Mouse (Mus musculus): ENCODE measurements at regions not wholly inside any gene's neighbourhood (a gene's known extent, or its start where the extent isn't known, plus 50 kb on each side); places are given as distances from the start of the nearest gene placed in this dataset.

DNA sequence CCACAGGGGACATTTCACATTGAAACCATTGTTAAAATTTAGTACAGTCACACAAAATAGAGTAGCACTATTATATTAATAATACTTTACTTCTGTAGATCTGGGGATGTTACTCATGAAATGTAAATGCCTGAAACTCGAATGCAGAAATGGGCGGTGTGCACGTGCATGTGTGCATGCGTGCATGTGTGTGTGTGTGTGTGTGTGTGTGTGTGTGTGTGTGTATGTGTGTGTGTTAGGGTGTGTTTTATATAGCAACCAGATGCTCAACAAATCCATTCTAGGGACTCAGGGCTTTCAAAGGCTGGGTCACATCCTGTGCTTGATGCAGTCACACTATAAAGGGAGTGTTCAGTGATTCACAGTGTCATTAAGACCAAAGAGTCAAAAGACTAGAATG, 301.7 kb downstream of the Med10 start:
- no peak for DNase-seq
- intact Hi-C loops (cut with DNase I): no loop called here
- TF ChIP-seq CTCF (IDR thresholded peaks at IDR 0.05): no peak
- Histone ChIP-seq H3K4me3 (no peak overlapping the region), H3K27ac (no peak overlapping the region)

DNA sequence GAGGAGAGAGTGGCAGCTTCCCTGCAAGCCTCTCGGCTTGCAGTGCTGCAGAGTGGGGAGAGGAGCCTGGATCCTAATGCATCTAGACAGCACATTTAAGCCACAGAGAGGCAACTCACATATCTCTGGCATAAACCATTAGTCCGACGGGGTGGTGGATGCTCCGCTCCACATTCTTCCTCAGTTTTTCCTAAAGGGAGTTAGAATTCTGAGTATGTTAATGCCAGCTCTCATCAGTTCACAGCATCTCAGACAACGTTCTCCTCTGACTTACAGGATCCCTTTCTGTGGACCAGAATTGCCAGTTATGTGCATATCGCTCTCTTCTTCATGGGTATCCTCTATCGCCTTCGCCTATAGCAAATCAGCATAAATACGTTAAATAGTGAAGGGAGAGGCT, 313.4 kb downstream of the Med10 start:
- no peak for DNase-seq
- no peak for TF ChIP-seq CTCF (IDR thresholded peaks at IDR 0.05)
- H3K4me3 ChIP-seq: no peak overlapping the region
- H3K27ac ChIP-seq: no peak overlapping the region
- intact Hi-C loops (cut with DNase I): no loop called here

GRCm38 (mm10) chr13:70124860-70125545, 322.8 kb downstream of the Med10 start:
- no peak overlapping the region for H3K27ac ChIP-seq
- H3K4me3 ChIP-seq: no peak overlapping the region
- TF ChIP-seq CTCF (IDR thresholded peaks at IDR 0.05): no peak
- DNase-seq: no peak
- intact Hi-C loops (cut with DNase I): no loop called here

GRCm38 (mm10) chr13:70127310-70127709, 325.1 kb downstream of the Med10 start:
- no peak for DNase-seq
- intact Hi-C loops (cut with DNase I): no loop called here
- H3K4me3 ChIP-seq: no peak overlapping the region
- no peak for TF ChIP-seq CTCF (IDR thresholded peaks at IDR 0.05)
- no peak overlapping the region for H3K27ac ChIP-seq

DNA sequence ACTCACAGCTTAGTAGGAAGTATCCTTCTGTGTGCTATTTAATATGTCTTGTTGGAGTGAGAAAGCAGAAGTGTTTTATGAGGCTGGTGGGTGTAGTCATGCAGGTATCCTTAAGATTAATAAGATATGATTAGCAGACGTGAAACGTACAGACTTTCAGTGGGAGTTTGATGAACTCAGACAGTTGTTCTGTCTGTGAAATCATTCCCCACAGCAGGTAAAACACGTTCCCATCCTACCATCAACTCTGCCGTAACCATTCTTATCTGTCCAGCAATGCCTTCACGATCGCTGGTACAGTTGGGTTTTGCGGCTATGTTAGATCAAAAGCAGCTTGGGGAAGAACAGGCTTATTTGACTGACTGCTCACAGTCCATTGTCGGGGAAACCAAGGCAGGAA, 332.3 kb downstream of the Med10 start:
- intact Hi-C loops (cut with DNase I): no loop called here
- H3K27ac ChIP-seq: no peak overlapping the region
- DNase-seq: no peak
- no peak for TF ChIP-seq CTCF (IDR thresholded peaks at IDR 0.05)
- no peak overlapping the region for H3K4me3 ChIP-seq

DNA sequence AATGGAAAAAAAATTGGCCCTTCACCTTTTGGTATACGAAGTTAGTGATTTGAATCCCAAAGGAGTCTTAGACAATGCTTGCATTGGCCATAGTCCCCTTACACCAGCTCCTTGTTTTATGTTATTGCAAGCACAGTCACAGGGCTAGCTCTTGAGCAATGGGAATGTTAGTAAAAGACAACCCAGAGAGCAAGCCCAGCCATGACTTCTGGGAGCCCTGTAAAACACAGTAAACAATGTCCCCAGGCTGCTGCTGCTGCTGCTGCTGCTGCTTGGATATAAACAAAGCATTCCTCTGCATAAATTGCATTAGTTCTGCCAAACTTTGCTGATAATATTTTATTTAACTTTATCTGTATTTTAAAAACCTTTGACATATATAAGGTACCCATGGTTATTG, 334.0 kb downstream of the Med10 start:
- Histone ChIP-seq H3K4me3 (no peak overlapping the region), H3K27ac (no peak overlapping the region)
- intact Hi-C loops (cut with DNase I): no loop called here
- DNase-seq: no peak
- no peak for TF ChIP-seq CTCF (IDR thresholded peaks at IDR 0.05)

DNA sequence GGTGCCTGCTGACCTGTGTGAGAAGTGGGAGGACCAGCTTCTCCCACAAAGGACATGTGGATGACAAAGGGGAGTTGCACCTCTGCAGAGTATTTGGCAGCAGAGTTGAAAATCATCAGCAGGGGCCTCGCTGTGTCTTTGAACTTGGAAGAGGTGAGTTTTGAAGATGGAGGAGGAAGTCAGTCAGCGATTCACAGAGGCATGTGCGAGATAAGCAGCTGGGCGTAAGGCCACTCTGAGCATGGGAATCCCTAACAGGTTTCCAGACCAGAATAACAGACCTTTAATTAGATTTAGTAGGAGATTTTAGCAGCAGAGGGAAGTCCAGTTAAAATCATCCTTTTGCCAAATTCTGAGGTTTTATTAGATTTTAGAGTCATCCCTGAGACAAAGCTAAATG, 342.3 kb downstream of the Med10 start:
- DNase-seq: no peak
- no peak overlapping the region for H3K4me3 ChIP-seq
- intact Hi-C loops (cut with DNase I): no loop called here
- TF ChIP-seq CTCF (IDR thresholded peaks at IDR 0.05): no peak
- H3K27ac ChIP-seq: no peak overlapping the region

GRCm38 (mm10) chr13:70145466-70145865, 343.3 kb downstream of the Med10 start:
- no peak for DNase-seq
- intact Hi-C loops (cut with DNase I): no loop called here
- TF ChIP-seq CTCF (IDR thresholded peaks at IDR 0.05): no peak
- Histone ChIP-seq H3K27ac (no peak overlapping the region), H3K4me3 (no peak overlapping the region)

DNA sequence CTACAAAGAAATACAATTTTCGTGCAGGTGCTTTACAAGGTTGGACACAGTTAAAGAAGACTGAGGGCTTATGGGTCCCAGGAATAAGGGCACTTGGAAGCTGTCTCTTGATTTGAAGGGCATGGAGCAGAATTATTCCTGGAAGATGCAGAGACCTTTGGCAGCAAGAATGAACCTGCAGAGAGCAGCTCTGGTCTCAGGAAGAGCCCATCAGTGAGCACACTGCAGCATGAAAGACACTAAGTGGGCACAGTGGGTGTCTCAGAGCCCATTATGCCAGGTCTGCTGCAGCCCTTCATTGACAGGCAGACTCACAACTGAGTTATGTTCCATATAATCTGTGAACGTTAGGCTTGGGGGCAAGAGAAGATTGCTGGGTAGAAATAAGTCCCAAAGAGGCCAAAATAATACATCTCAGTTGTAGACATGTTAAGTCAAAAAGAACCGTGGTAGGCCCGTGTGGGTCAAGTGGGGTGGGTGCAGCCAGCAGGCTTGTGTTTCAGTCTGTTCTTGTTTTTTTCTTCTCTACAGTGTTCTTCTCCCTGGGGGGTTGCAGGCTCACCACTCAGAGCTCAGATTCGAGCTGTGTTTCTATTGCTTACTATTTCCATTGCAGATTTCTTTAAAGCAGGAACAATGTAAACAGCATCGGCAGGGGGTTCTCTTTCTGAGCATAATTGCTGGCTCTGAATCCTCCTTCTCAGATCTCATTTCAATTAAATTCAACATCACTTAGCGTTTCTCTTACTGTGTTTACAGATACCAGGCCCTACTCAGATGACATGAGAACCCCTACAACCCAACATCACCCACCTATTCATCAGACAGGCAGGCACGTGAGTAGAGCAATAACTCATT, 347.1 kb downstream of the Med10 start:
- no peak for DNase-seq
- no peak for TF ChIP-seq CTCF (IDR thresholded peaks at IDR 0.05)
- Histone ChIP-seq H3K4me3 (no peak overlapping the region), H3K27ac (no peak overlapping the region)
- intact Hi-C loops (cut with DNase I): no loop called here

DNA sequence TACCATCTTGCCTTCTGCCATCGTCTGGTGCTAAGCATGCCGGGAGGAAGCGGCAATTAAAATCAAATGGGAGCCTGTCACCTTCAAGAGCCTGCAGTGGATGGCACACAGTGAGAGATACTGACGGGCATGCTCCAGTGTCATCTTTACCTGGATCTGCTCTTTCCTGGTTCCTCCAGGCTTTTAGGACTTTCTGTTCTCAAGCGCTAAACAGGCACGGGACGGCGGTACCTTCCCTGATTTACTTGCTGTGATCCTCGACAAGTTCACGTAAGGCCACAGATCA, 347.6 kb downstream of the Med10 start:
- H3K4me3 ChIP-seq: no peak overlapping the region
- DNase-seq: no peak
- intact Hi-C loops (cut with DNase I): no loop called here
- H3K27ac ChIP-seq: no peak overlapping the region
- no peak for TF ChIP-seq CTCF (IDR thresholded peaks at IDR 0.05)

GRCm38 (mm10) chr13:70153062-70153461, 350.9 kb downstream of the Med10 start:
- Histone ChIP-seq H3K27ac (no peak overlapping the region), H3K4me3 (no peak overlapping the region)
- no peak for DNase-seq
- TF ChIP-seq CTCF (IDR thresholded peaks at IDR 0.05): no peak
- intact Hi-C loops (cut with DNase I): no loop called here

DNA sequence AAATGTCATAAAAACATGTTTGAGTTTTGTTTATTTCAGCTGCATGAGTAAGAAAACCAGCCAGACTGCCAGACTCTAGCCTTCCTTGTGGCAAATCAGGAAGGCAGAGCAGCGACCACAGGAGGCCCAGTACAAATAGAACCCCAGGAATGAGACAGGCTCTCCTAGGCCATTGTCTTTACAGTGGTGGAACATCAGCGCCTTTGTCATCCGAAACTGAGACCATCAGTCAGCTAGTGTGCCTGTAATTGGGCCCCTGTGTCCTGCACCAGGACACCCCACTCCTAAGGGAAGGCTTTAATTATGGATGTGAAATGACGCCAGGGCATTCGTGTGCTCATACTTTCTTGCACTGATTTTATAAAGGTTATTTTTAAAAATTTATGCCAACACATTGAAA, 353.4 kb downstream of the Med10 start:
- TF ChIP-seq CTCF (IDR thresholded peaks at IDR 0.05): no peak
- Histone ChIP-seq H3K27ac (no peak overlapping the region), H3K4me3 (no peak overlapping the region)
- no peak for DNase-seq
- intact Hi-C loops (cut with DNase I): no loop called here

- TF ChIP-seq CTCF (IDR thresholded peaks at IDR 0.05): no peak
- H3K4me3 ChIP-seq: no peak overlapping the region
- no peak for DNase-seq
- intact Hi-C loops (cut with DNase I): no loop called here
- H3K27ac ChIP-seq: no peak overlapping the region
These were observed 354.9 kb downstream of the Med10 start for GRCm38 (mm10) chr13:70156975-70157588.

Data from gastrocnemius, adult 2 months (tissue).